Mouse (Mus musculus) olfactory bulb, adult 2 months (tissue): Measurements from ENCODE around the gene Rtl10. TPM values are rescaled to one million over a fixed set of nuclear protein-coding genes. Genes with fewer than 3 reads are reported as not detected.

Source experiments
- H3K27ac ChIP-seq: fragments of 200-500 bp; 2 replicates; pipeline ENCODE4 v1.5.1; 2012; ENCODE audit warnings: low read depth, low read length; ENCODE audit not compliant: insufficient read depth
- H3K4me1 ChIP-seq: fragments of 200-500 bp; 2 replicates; pipeline ENCODE4 v1.6.1; 2012; ENCODE audit warnings: low read length; ENCODE audit not compliant: control insufficient read depth, insufficient read depth
- H3K4me3 ChIP-seq: fragments of 200-500 bp; 2 replicates; pipeline ENCODE4 v1.5.1; 2012; ENCODE audit warnings: mild to moderate bottlenecking, low read depth, low read length, moderate library complexity; ENCODE audit not compliant: insufficient read depth
- CTCF ChIP-seq: fragments of 200-500 bp; IDR thresholded peaks from 2 replicates; pipeline ENCODE4 v1.5.1; 2012; ENCODE audit warnings: low read depth, mild to moderate bottlenecking, low read length, moderate library complexity; ENCODE audit not compliant: insufficient read depth
- POLR2A ChIP-seq: fragments of 200-500 bp; IDR thresholded peaks from 2 replicates; pipeline ENCODE4 v1.6.1; 2012; ENCODE audit warnings: mild to moderate bottlenecking, low read depth, low read length, moderate library complexity; ENCODE audit not compliant: insufficient read depth
- WGBS: fragments of 180-500 bp; shearing (Covaris S2); methylation state at CpG from one replicate; pipeline ENCODE4 v1.1.7; 2018; 5-methylcytosine and 5-hydroxymethylcytosine counted together
- polyA plus RNA-seq: library from polyadenylated mRNA; stranded (reverse); fragments of >200 nt; gene quantifications from 2 replicates; pipeline ENCODE4 v1.2.4, GENCODE M21; 2012; ENCODE audit warnings: low replicate concordance; ENCODE audit not compliant: missing spikeins, insufficient read depth, insufficient read length

Gene Rtl10
- not detected in 2 replicates for polyA plus RNA-seq

- peak within 1 kb of the TSS; percentile 65 for H3K4me3 ChIP-seq
- peak; percentile 96 for TF ChIP-seq POLR2A
- TF ChIP-seq CTCF: no peak
- peak within 1 kb of the TSS; percentile 89 for H3K27ac ChIP-seq
- H3K4me1 ChIP-seq: peaks cover 11% of the 10 kb centered on the region; the same call in 1 of the 2 replicates
- WGBS: under 1% methylated on average over 51 of the region's 51 CpGs
Measured at GRCm38 (mm10) chr16:18498558-18498990, at the start of gene Rtl10, which contains the start of gene Gnb1l. Rtl10 (plus strand) TSS chr16:18498901. Gnb1l (plus strand) TSS chr16:18498713.

- WGBS: 98% methylated on average over 4 of the region's 4 CpGs
- TF ChIP-seq CTCF (no peak), POLR2A (no peak)
- H3K4me3 ChIP-seq: no peak overlapping the region
- peaks cover 41% of the 10 kb centered on the region for H3K4me1 ChIP-seq
- H3K27ac ChIP-seq: no peak overlapping the region
Measured at GRCm38 (mm10) chr16:18449005-18449404, 49.7 kb upstream of the Rtl10 start.

DNA sequence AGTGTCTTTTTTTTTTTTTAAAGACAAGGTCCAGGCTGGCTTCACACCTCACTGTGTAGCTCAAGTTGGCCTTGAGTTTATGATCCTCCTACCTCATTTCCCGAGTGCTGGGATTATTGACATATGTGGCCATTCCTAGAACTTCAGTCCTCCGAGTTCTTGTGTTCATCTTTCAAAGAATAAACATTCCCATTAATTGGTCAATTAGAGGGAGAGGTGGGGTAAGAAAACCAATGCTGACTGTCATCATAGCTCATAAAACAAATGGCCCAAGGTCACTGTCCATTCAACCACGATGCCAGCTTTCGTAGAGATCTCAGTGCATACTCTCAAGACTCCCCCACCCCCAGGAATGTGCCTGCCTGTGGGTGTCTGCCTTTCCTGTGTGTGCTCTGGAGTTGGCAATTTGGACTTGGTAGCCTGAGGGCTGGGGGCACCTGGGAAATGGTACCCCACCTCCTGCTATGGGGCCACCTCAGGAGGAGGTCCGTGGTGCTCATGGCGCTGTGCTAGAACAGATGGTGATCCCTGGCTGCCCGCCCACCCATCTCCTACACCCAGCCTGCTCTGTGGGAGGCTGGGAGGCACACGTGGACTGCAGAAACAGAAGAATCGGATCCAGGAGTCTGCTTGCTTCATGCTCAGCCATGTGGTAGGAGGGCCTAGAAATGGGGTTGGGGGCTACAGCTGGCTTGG is 47.1 kb upstream of the Rtl10 start:
- Histone ChIP-seq H3K4me3 (no peak overlapping the region), H3K4me1 (peaks cover 53% of the 10 kb centered on the region), H3K27ac (peak overlapping the region; percentile 39)
- 49% methylated on average over 9 of the region's 9 CpGs for WGBS
- TF ChIP-seq CTCF (no peak), POLR2A (no peak)

GRCm38 (mm10) chr16:18452361-18452862 is 46.3 kb upstream of the Rtl10 start:
- TF ChIP-seq POLR2A (no peak), CTCF (no peak)
- 0 out of 2 replicates have a peak overlapping the region, but pooled peaks have one; percentile 39 for H3K27ac ChIP-seq
- H3K4me3 ChIP-seq: no peak overlapping the region
- peaks cover 52% of the 10 kb centered on the region for H3K4me1 ChIP-seq
- 54% methylated on average over 8 of the region's 8 CpGs for WGBS

GRCm38 (mm10) chr16:18453846-18454245 is 44.9 kb upstream of the Rtl10 start:
- H3K27ac ChIP-seq: no peak overlapping the region
- H3K4me1 ChIP-seq: peaks cover 55% of the 10 kb centered on the region
- TF ChIP-seq CTCF (no peak), POLR2A (no peak)
- no peak overlapping the region for H3K4me3 ChIP-seq
- 72% methylated on average over 5 of the region's 5 CpGs for WGBS

GRCm38 (mm10) chr16:18455407-18455806 is 43.3 kb upstream of the Rtl10 start:
- H3K27ac ChIP-seq: no peak overlapping the region
- no peak overlapping the region for H3K4me3 ChIP-seq
- 67% methylated on average over 6 of the region's 6 CpGs for WGBS
- peaks cover 62% of the 10 kb centered on the region for H3K4me1 ChIP-seq
- TF ChIP-seq CTCF (no peak), POLR2A (no peak)

GRCm38 (mm10) chr16:18458661-18459060 is 40.0 kb upstream of the Rtl10 start:
- peaks cover 53% of the 10 kb centered on the region for H3K4me1 ChIP-seq
- no peak for TF ChIP-seq CTCF
- no peak for TF ChIP-seq POLR2A
- H3K4me3 ChIP-seq: no peak overlapping the region
- peak overlapping the region; percentile 79 for H3K27ac ChIP-seq

GRCm38 (mm10) chr16:18459335-18459954 is 39.3 kb upstream of the Rtl10 start:
- WGBS: 12% methylated on average over 12 of the region's 12 CpGs
- no peak for TF ChIP-seq CTCF
- TF ChIP-seq POLR2A: no peak
- Histone ChIP-seq H3K4me3 (no peak overlapping the region), H3K4me1 (peaks cover 50% of the 10 kb centered on the region), H3K27ac (peak overlapping the region; percentile 79)

DNA sequence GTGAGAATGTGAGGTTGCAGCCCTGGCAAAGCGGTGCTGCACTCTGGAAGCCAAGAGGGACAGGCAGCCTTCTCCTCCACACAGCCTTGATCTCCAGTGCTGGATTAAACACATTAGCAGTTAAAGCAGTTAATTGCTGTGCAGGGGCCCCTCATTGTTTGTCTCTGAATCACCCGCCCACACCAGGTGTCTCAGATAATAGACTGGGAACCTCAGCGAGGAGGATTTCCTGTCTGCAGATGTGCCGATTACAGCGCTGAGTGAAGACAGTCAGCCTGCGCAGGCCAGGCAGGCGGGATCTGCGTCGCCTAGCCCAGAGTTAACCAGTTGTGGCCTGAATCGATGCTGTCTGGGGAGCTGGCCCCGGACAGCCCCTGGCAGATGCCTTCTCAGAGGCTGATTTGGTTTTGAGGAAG is 38.7 kb upstream of the Rtl10 start:
- no peak for TF ChIP-seq CTCF
- no peak for TF ChIP-seq POLR2A
- Histone ChIP-seq H3K4me3 (no peak overlapping the region), H3K27ac (peak overlapping the region; percentile 79), H3K4me1 (peaks cover 52% of the 10 kb centered on the region)
- 12% methylated on average over 11 of the region's 11 CpGs for WGBS
